Mouse (Mus musculus): Measurements from ENCODE around the gene Yipf2.
A peak's percentile ranks its signal among the peaks of the same experiment; 100 is the strongest.

The Yipf2 gene

GRCm38 (mm10) chr9:21592703-21593121 lies at the start of gene Yipf2, which contains the start of gene Timm29:
Gene Yipf2 (minus strand): TSS chr9:21592828.
Gene Timm29 (plus strand): TSS chr9:21592722.
- peak; percentile 97 for DNase-seq (ENCODE audit: low read depth, low spot score)

GRCm38 (mm10) chr9:21639031-21639430 lies 46.4 kb upstream of the Yipf2 start:
- DNase-seq (ENCODE audit: low read depth, low spot score): no peak

- peak; percentile 40 for DNase-seq (ENCODE audit: low read depth, low spot score)
Observed at GRCm38 (mm10) chr9:21635639-21636038, 43.0 kb upstream of the Yipf2 start.

GRCm38 (mm10) chr9:21633106-21633505 lies 40.5 kb upstream of the Yipf2 start:
- no peak for DNase-seq (ENCODE audit: low read depth, low spot score)

- peak; percentile 71 for DNase-seq (ENCODE audit: low read depth, low spot score)
Observed at GRCm38 (mm10) chr9:21630673-21631072, 38.0 kb upstream of the Yipf2 start.

GRCm38 (mm10) chr9:21627145-21627795 lies 34.6 kb upstream of the Yipf2 start:
- no peak for DNase-seq (ENCODE audit: low read depth, low spot score)

GRCm38 (mm10) chr9:21626571-21626970 lies 33.9 kb upstream of the Yipf2 start:
- no peak for DNase-seq (ENCODE audit: low read depth, low spot score)

GRCm38 (mm10) chr9:21625342-21626339 lies 33.0 kb upstream of the Yipf2 start:
- no peak for DNase-seq (ENCODE audit: low read depth, low spot score)

GRCm38 (mm10) chr9:21622676-21623075 lies 30.0 kb upstream of the Yipf2 start:
- DNase-seq (ENCODE audit: low read depth, low spot score): no peak

- no peak for DNase-seq (ENCODE audit: low read depth, low spot score)
Observed at GRCm38 (mm10) chr9:21620229-21620628, 27.6 kb upstream of the Yipf2 start.

GRCm38 (mm10) chr9:21617066-21617465 lies 24.4 kb upstream of the Yipf2 start:
- peak; percentile 63 for DNase-seq (ENCODE audit: low read depth, low spot score)

GRCm38 (mm10) chr9:21616232-21616781 lies 23.7 kb upstream of the Yipf2 start:
- DNase-seq (ENCODE audit: low read depth, low spot score): peak; percentile 64

- peak; percentile 97 for DNase-seq (ENCODE audit: low read depth, low spot score)
Observed at GRCm38 (mm10) chr9:21615617-21616231, 23.1 kb upstream of the Yipf2 start, which contains the start of gene Smarca4. Gene Smarca4 (plus strand): TSS chr9:21616169.

GRCm38 (mm10) chr9:21614864-21615616 lies 22.4 kb upstream of the Yipf2 start:
- no peak for DNase-seq (ENCODE audit: low read depth, low spot score)

- peak; percentile 78 for DNase-seq (ENCODE audit: low read depth, low spot score)
Observed at GRCm38 (mm10) chr9:21609861-21610260, 17.2 kb upstream of the Yipf2 start.

GRCm38 (mm10) chr9:21606648-21607047 lies 14.0 kb upstream of the Yipf2 start:
- DNase-seq (ENCODE audit: low read depth, low spot score): no peak

GRCm38 (mm10) chr9:21605865-21606264 lies 13.2 kb upstream of the Yipf2 start:
- no peak for DNase-seq (ENCODE audit: low read depth, low spot score)

- no peak for DNase-seq (ENCODE audit: low read depth, low spot score)
Observed at GRCm38 (mm10) chr9:21604119-21604518, 11.5 kb upstream of the Yipf2 start.

GRCm38 (mm10) chr9:21601722-21602399 lies 9.2 kb upstream of the Yipf2 start:
- DNase-seq (ENCODE audit: low read depth, low spot score): peak; percentile 92

- no peak for DNase-seq (ENCODE audit: low read depth, low spot score)
Observed at GRCm38 (mm10) chr9:21601073-21601472, 8.4 kb upstream of the Yipf2 start.

Measured in 3T3-L1 (cell line).